Mouse (Mus musculus) bone marrow macrophage, adult 2 months (primary cell): Measurements from ENCODE around the gene E2f8. TPM values are rescaled to one million over a fixed set of nuclear protein-coding genes. Genes with fewer than 3 reads are reported as not detected.

ENCODE experiments used
- H3K27ac ChIP-seq: 2 replicates; pipeline ENCODE4 v1.5.1; 2012; ENCODE audit warnings: low read depth, low read length; ENCODE audit not compliant: insufficient read depth
- H3K4me1 ChIP-seq: 2 replicates; pipeline ENCODE4 v1.6.1; 2012; ENCODE audit warnings: low read length; ENCODE audit not compliant: control insufficient read depth, insufficient read depth
- H3K4me3 ChIP-seq: 2 replicates; pipeline ENCODE4 v1.5.1; 2012; ENCODE audit warnings: mild to moderate bottlenecking, low read length, moderate library complexity; ENCODE audit not compliant: insufficient read depth
- CTCF ChIP-seq: IDR thresholded peaks from 2 replicates; pipeline ENCODE4 v1.5.1; 2012; ENCODE audit warnings: low read depth, mild to moderate bottlenecking, low read length, moderate library complexity
- POLR2A ChIP-seq: IDR thresholded peaks from 2 replicates; pipeline ENCODE4 v1.6.1; 2012; ENCODE audit warnings: mild to moderate bottlenecking, low read depth, low read length, borderline replicate concordance
- polyA plus RNA-seq: library from polyadenylated mRNA; stranded (reverse); fragments of >200 nt; gene quantifications from 2 replicates; pipeline ENCODE4 v1.2.4, GENCODE M21; 2012; ENCODE audit not compliant: missing spikeins, insufficient read depth, insufficient read length

The E2f8 gene
- 18.3 and 21.1 TPM in 2 replicates for polyA plus RNA-seq

DNA sequence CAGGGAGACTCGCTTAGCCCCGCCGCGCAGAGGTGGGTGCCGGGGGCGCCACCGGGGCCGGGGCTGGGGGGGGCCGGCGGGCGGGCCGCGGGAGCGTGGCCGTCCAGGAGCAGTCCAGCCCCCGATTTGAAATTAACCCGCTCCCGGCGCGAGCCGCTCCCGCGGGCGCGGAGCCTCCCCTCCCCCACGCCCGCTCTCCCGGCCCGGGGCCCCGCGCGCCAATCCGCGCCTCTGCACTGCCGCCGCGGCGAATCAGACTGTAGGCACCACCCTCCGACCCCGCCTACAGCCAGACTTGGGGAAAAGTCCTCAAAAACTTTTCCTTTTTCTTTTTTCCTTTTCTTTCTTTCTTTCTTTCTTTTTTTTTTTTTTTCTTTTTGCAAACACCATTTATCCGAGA is at the start of gene E2f8:
Gene E2f8 (minus strand): TSS at position 111 of the 400 bp plus-strand sequence.
- Histone ChIP-seq H3K4me1 (peaks cover 23% of the 10 kb centered on the region), H3K4me3 (peak within 1 kb of the TSS; percentile 79), H3K27ac (peak within 1 kb of the TSS; percentile 74)
- no peak for TF ChIP-seq CTCF
- TF ChIP-seq POLR2A = no peak

DNA sequence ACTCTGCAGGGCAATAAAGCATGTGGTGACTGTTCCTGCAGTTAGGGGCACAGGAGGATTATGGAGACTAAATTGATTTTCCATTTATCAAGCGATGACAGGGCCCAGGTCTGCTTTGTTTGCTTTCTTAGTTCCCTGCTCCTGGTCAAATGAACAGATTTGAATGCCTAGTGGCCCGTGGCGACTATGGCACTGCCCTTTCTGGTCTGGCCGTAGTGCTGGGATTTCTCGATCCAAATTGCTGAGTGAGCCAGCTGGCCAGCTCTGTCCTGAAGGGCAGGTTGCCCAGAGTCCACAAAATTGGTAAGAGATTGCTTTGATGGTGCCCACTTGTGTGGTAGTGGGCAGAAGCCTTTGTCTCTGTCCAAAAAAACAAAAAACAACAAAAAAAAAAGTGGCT is 49.0 kb upstream of the E2f8 start:
- no peak overlapping the region for H3K4me3 ChIP-seq
- H3K27ac ChIP-seq = no peak overlapping the region
- no peaks in the 10 kb centered on the region for H3K4me1 ChIP-seq
- TF ChIP-seq POLR2A = no peak
- TF ChIP-seq CTCF = no peak

DNA sequence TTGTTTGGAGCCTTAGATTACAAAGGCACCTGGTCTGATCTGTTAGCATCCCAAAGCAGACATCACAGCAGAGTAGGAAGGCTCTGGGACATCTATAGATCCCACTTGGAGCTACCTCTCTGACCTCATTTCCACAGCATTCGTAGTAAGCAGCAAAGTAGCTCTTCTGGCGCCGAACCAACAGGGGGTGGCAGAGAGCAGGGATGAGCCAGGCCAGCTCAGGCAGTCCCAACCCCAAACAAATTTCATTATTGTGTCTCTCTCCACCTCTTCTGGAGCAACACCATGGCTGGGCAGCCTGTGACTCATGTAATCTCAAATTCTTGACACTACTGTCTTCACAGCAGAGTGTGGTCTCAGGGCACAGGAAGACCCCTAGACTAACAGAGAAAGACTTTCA is 47.0 kb upstream of the E2f8 start:
- Histone ChIP-seq H3K4me1 (no peaks in the 10 kb centered on the region), H3K27ac (no peak overlapping the region), H3K4me3 (no peak overlapping the region)
- TF ChIP-seq POLR2A (no peak), CTCF (peak; percentile 78)

DNA sequence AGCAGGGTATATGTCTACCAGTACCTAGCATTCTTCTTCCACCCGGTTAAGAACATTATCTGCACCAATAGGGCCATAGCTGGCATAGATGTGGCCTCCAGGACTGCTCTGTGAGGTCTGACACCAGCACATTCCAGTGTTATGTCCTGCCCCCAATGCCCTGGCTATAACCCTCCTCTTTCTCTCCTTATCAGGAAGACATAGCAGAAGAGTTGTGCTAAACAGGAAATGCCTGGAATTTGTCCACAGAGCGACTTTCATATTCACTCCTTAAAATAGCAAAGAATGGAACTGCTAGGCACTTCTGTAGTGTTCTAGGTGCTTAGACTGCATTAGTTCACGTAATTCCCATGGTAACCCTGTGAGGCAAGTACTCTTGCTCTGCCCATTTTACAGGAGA is 43.8 kb upstream of the E2f8 start:
- TF ChIP-seq CTCF (no peak), POLR2A (no peak)
- H3K4me3 ChIP-seq = no peak overlapping the region
- H3K4me1 ChIP-seq = no peaks in the 10 kb centered on the region
- no peak overlapping the region for H3K27ac ChIP-seq

DNA sequence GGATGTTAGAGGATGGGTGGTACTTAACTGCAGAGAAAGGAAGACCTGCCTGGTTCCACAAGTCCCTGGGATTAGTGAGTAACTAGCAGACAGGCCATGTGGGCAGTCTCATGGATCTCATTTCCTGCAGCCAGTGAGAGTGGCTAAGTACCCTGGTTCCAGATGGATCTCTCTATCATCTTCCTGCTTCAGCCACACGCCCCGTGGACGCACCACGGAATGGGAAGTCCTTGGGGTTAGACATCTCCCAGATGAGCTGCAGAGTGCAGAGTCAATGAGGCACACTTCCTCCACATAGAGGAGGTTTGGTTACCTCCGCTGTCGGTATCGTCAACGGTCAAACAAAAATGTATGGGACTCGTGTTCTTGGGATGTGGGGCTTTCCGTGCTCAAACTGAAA is 42.2 kb upstream of the E2f8 start:
- H3K4me3 ChIP-seq = no peak overlapping the region
- H3K27ac ChIP-seq = no peak overlapping the region
- no peaks in the 10 kb centered on the region for H3K4me1 ChIP-seq
- TF ChIP-seq POLR2A (no peak), CTCF (no peak)

DNA sequence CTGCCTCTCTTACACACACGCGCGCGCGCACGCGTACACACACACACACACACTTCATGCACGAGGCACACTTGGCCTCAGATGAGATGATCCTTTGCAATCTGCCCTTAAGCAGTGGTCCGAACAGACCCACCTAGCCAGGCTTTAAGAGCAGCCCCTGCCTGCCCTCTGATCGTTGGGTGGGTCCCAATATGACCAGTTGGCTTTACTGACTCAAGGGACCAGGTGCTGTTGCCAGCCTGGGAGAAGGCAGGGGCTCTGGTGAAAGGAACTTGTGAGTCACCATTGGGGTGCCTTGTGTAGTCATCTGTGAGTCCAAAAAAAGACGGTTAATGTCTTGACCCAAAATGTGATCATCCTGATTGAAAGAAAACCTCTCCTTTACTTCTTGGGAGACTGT is 37.0 kb upstream of the E2f8 start:
- no peaks in the 10 kb centered on the region for H3K4me1 ChIP-seq

DNA sequence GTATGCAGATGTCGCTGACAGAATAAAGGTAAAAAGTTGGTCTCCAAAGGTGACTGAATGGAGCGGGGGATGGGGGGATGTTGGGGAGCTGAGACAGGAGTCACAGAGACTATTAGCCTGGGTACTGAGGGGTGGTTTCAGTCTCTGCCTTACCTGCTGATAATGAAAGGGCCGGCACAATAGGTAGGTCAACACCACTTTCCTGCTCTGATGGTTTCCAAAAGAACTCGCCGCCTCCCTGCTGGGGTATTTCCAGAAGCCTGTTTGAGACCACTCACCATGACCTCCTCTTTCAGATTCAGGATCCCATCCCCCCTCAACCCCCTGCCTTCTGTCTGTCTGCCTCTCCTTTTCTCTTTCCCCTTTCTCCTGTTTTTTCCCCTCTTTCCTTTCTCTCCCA is 36.6 kb upstream of the E2f8 start:
- TF ChIP-seq POLR2A = no peak
- TF ChIP-seq CTCF = no peak
- no peak overlapping the region for H3K27ac ChIP-seq
- H3K4me1 ChIP-seq = no peaks in the 10 kb centered on the region
- H3K4me3 ChIP-seq = no peak overlapping the region

More for the DNA sequence above, 37.0 kb upstream of the E2f8 start:
- Histone ChIP-seq H3K4me3 (no peak overlapping the region), H3K27ac (no peak overlapping the region)
- no peak for TF ChIP-seq CTCF
- TF ChIP-seq POLR2A = no peak

DNA sequence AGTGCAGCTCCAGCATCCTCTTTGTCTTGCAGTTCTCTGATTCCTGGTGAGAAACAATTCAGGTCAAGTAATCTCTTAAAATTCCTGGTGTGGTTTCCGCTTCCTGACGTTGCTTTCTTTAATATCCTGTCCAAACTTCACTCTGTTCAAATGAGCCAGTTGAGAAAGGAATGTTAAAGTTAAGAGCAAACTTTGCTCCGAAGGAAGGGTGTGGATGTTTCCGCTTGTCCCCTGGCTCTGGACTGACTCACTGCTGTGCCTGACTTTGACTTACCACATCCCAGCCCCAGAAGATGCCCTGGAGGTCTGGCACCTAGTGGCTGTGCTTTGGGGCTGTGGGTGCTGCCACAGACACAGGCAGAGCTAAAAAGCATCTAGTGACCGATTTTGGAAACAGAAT is 36.1 kb upstream of the E2f8 start:
- Histone ChIP-seq H3K4me1 (no peaks in the 10 kb centered on the region), H3K4me3 (no peak overlapping the region), H3K27ac (no peak overlapping the region)
- TF ChIP-seq CTCF (no peak), POLR2A (no peak)

DNA sequence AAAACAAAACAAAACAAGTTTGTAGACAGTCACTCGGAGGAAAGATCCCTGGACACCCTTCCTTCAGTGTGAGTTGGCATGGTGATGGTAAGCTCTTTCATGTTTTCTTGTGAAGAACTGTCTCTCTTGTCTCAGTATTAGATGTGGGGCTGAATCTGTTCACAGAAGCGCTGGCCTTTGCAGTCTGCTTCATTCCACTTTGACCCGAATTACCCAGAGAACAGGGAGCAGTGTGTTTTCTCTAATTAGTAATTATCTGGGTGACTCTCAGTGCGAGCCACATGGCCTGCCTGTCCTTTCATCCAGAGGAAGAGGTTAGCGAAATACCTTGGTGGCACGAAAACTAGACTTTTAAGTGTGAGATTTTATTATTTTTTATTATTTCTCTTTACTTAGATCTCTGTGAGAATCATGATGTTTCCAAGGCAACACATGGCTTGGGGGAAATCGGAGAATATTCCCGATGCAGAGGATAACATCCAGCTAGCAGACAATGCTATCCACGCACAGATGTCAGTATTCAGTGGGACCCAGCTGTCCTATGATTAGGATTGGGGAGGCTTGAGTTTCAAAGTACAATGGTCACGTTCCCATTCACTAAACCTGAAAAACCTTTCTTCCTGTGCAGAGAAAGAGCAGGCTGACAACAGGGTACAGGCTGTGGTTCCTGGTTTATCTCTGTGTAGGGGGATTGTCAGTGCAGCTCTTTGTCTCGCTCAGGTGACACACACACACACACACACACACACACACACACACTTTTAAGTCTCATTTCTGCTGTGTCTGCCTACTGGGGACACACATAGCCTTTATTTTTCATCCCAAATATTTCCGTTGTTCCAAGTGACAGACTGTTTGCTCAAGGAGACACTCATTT is 33.5 kb upstream of the E2f8 start:
- no peaks in the 10 kb centered on the region for H3K4me1 ChIP-seq
- H3K4me3 ChIP-seq = no peak overlapping the region
- no peak for TF ChIP-seq CTCF
- no peak for TF ChIP-seq POLR2A
- no peak overlapping the region for H3K27ac ChIP-seq

DNA sequence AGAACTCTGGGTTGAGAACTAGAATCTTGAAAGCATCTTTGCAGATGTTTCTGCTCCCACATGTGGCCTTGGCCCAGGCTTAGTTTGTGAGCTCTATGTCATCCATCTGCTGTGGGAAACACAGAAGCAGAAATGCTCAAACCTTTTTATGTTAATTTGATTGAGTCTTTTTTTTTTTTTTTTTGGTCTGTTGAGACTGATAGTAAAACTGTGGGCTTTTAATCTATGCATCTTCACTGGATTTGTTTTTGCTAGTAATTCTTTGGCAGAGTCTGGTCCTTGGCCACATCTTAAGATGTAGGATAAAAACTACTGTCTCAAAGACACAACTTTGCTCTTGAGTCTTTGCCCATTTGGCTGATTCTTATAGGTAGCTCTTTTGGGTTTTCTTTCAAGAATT is 29.8 kb upstream of the E2f8 start:
- TF ChIP-seq CTCF = no peak
- TF ChIP-seq POLR2A = no peak

DNA sequence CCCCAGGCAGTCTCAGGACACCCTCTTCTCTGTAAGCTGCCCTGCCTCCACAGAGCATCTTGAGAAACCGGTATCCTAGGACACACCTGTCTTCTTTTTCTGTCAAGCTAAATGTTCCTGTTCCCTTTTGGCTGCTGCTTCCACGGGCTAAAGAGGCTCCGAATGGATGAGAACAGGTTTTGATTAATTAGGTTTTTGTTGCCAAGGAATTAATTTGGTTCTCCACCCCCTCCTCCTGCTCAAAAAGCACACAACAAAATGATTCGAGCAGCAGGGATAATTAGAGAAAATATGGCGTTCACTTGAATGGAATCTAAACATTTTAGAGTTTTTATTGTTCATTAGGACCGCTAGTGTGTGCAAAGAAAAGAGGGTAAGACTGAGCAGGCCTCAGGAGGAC is 28.9 kb upstream of the E2f8 start:
- H3K4me1 ChIP-seq = peaks cover 15% of the 10 kb centered on the region
- H3K27ac ChIP-seq = no peak overlapping the region
- no peak overlapping the region for H3K4me3 ChIP-seq
- no peak for TF ChIP-seq POLR2A
- no peak for TF ChIP-seq CTCF

More for the DNA sequence above, 29.8 kb upstream of the E2f8 start:
- no peak overlapping the region for H3K4me3 ChIP-seq
- H3K27ac ChIP-seq = no peak overlapping the region
- peaks cover 15% of the 10 kb centered on the region for H3K4me1 ChIP-seq
